Mouse (Mus musculus) neural tube, embryonic 15.5 days (tissue): ENCODE results near the gene Uqcrq. TPM values are rescaled to one million over a fixed set of nuclear protein-coding genes. Genes with fewer than 3 reads are reported as not detected.

ENCODE experiments used
- ATAC-seq: fragments of 200-750 bp; cut with Nextera tagmentation; 2 replicates; pipeline ENCODE4 v1.8.0; 2017; ENCODE audit warnings: mild to moderate bottlenecking, moderate TSS enrichment, moderate library complexity; ENCODE audit not compliant: low FRiP score
- H3K27ac ChIP-seq: fragments of 300-500 bp; sonication (generic); replicated peaks from 2 replicates; pipeline ENCODE4 v1.5.1; 2015; ENCODE audit warnings: mild to moderate bottlenecking, inconsistent platforms
- H3K27me3 ChIP-seq: fragments of 300-500 bp; sonication (generic); replicated peaks from 2 replicates; pipeline ENCODE4 v1.6.1; 2015; ENCODE audit warnings: inconsistent platforms
- H3K36me3 ChIP-seq: fragments of 300-500 bp; sonication (generic); 2 replicates; pipeline ENCODE4 v1.6.1; 2015; ENCODE audit warnings: inconsistent platforms
- H3K4me1 ChIP-seq: fragments of 300-500 bp; sonication (generic); 2 replicates; pipeline ENCODE4 v1.6.1; 2015; ENCODE audit warnings: inconsistent platforms
- H3K4me2 ChIP-seq: fragments of 300-500 bp; sonication (generic); 2 replicates; pipeline ENCODE4 v1.6.1; 2015; ENCODE audit warnings: inconsistent platforms, mild to moderate bottlenecking, moderate library complexity
- H3K4me3 ChIP-seq: fragments of 300-500 bp; sonication (generic); replicated peaks from 2 replicates; pipeline ENCODE4 v1.5.1; 2015; ENCODE audit warnings: mild to moderate bottlenecking, inconsistent platforms
- H3K9ac ChIP-seq: fragments of 300-500 bp; sonication (generic); replicated peaks from 2 replicates; pipeline ENCODE4 v1.6.1; 2015; ENCODE audit warnings: mild to moderate bottlenecking, inconsistent platforms
- H3K9me3 ChIP-seq: fragments of 300-500 bp; sonication (generic); replicated peaks from 2 replicates; pipeline ENCODE4 v1.6.1; 2016; ENCODE audit warnings: inconsistent platforms
- WGBS: fragments of 180-500 bp; shearing (Covaris S2); methylation state at CpG from one replicate; pipeline ENCODE4 v1.1.7; 2015; ENCODE audit warnings: mixed read lengths; 5-methylcytosine and 5-hydroxymethylcytosine counted together
- microRNA-seq: library from miRNA; unstranded; fragments of <30 nt; microRNA quantifications from one replicate; pipeline ENCODE4, GENCODE M21; 2017
- polyA plus RNA-seq: library from polyadenylated mRNA; unstranded; fragments of >200 nt; fragmentation: Nextera tagmentation; extraction: Ambion mirVana; gene quantifications from 2 replicates; pipeline ENCODE4 v1.2.1, GENCODE M21; 2015

Gene Uqcrq
- polyA plus RNA-seq, 1 experiment from 2014 or later, result 911 TPM

GRCm38 (mm10) chr11:53378918-53379317 is 51.7 kb downstream of the Uqcrq start:
- 87% methylated on average over 1 of the region's 1 CpGs for WGBS
- Histone ChIP-seq H3K4me1 (no peaks in the 10 kb centered on the region), H3K9ac (no peak overlapping the region), H3K36me3 (peaks cover 49% of the 10 kb centered on the region), H3K4me2 (no peak overlapping the region), H3K4me3 (no peak overlapping the region), H3K27me3 (no peaks in the 10 kb centered on the region), H3K9me3 (no peaks in the 10 kb centered on the region), H3K27ac (no peak overlapping the region)
- ATAC-seq, result no peak

Small RNA genes lying within 50 kb of the gene (microRNA-seq; reads per million reads assigned to microRNA genes)
- not detected for gene Mir6920

Other genes with a start within 250 kb of the Uqcrq start
- 43.5 and 54.6 TPM in 2 replicates for gene Hspa4, start 130.4 kb downstream of the Uqcrq start, polyA plus RNA-seq
- gene Zcchc10, start 106.2 kb downstream of the Uqcrq start, polyA plus RNA-seq, result 15.3 and 15.7 TPM in 2 replicates
- 35.5 and 40.1 TPM in 2 replicates for gene Aff4, start 80.0 kb downstream of the Uqcrq start, polyA plus RNA-seq
- 0.51 TPM in 1 of 2 replicates, not detected in the other for gene Leap2, start 7.7 kb downstream of the Uqcrq start, polyA plus RNA-seq
- 2.4 and 2.9 TPM in 2 replicates for gene Gdf9, start 192 bp upstream of the Uqcrq start, polyA plus RNA-seq
- 0.13 TPM in 1 of 2 replicates, not detected in the other for gene Gm10447, start 26.3 kb upstream of the Uqcrq start, polyA plus RNA-seq
- 3.4 and 4.1 TPM in 2 replicates for gene Shroom1, start 26.4 kb upstream of the Uqcrq start, polyA plus RNA-seq
- not detected in 2 replicates for gene Gm9837, start 39.6 kb upstream of the Uqcrq start, polyA plus RNA-seq
- 0.27 TPM in 1 of 2 replicates, not detected in the other for gene Gm9945, start 49.3 kb upstream of the Uqcrq start, polyA plus RNA-seq
- gene Sowaha, start 49.4 kb upstream of the Uqcrq start, polyA plus RNA-seq, result 1.4 and 1.6 TPM in 2 replicates
- gene Sept8, start 88.4 kb upstream of the Uqcrq start, polyA plus RNA-seq, result 23.3 and 26.2 TPM in 2 replicates
- gene Kif3a, start 136.5 kb upstream of the Uqcrq start, polyA plus RNA-seq, result 275 and 338 TPM in 2 replicates
- 5.0 and 5.4 TPM in 2 replicates for gene Il4, start 187.8 kb upstream of the Uqcrq start, polyA plus RNA-seq
- 0.20 TPM in 1 of 2 replicates, not detected in the other for gene Il13, start 203.9 kb upstream of the Uqcrq start, polyA plus RNA-seq